Mouse (Mus musculus) midbrain, postnatal 0 days (tissue): ENCODE results near the gene Scyl1. TPM values are rescaled to one million over a fixed set of nuclear protein-coding genes. Genes with fewer than 3 reads are reported as not detected.

Source experiments
- ATAC-seq: fragments of 200-750 bp; cut with Nextera tagmentation; 2 replicates; pipeline ENCODE4 v1.8.0; 2017; ENCODE audit warnings: moderate number of reproducible peaks, mild to moderate bottlenecking, moderate TSS enrichment, moderate library complexity; ENCODE audit not compliant: low FRiP score
- DNase-seq: peaks from one replicate; pipeline ENCODE4 v3.0.0-alpha.2; 2015; ENCODE audit warnings: low spot score
- H3K27ac ChIP-seq: fragments of 300-500 bp; sonication (generic); 2 replicates; pipeline ENCODE4 v1.5.1; 2014; ENCODE audit warnings: low read depth, mild to moderate bottlenecking, low read length, mixed read lengths
- H3K27me3 ChIP-seq: fragments of 300-500 bp; sonication (generic); 2 replicates; pipeline ENCODE4 v1.6.1; 2014; ENCODE audit warnings: low read length, control low read depth, mixed read lengths; ENCODE audit not compliant: insufficient read depth
- H3K36me3 ChIP-seq: fragments of 300-500 bp; sonication (generic); 2 replicates; pipeline ENCODE4 v1.6.1; 2014; ENCODE audit warnings: low read length, control low read depth, mixed read lengths; ENCODE audit not compliant: insufficient read depth
- H3K4me1 ChIP-seq: fragments of 300-500 bp; sonication (generic); 2 replicates; pipeline ENCODE4 v1.6.1; 2014; ENCODE audit warnings: mild to moderate bottlenecking, control low read depth, antibody characterized with exemption, low read length, mixed read lengths; ENCODE audit not compliant: insufficient read depth
- H3K4me2 ChIP-seq: fragments of 300-500 bp; sonication (generic); 2 replicates; pipeline ENCODE4 v1.6.1; 2014; ENCODE audit warnings: low read depth, mild to moderate bottlenecking, low read length, mixed read lengths; ENCODE audit not compliant: poor library complexity, severe bottlenecking
- H3K4me3 ChIP-seq: fragments of 300-500 bp; sonication (generic); 2 replicates; pipeline ENCODE4 v1.5.1; 2014; ENCODE audit warnings: low read depth, mild to moderate bottlenecking, low read length, moderate library complexity
- H3K9ac ChIP-seq: fragments of 300-500 bp; sonication (generic); replicated peaks from 2 replicates; pipeline ENCODE4 v1.6.1; 2014; ENCODE audit warnings: mild to moderate bottlenecking, low read length, moderate library complexity, mixed read lengths; ENCODE audit not compliant: poor library complexity, severe bottlenecking
- H3K9me3 ChIP-seq: fragments of 300-500 bp; sonication (generic); 2 replicates; pipeline ENCODE4 v1.6.1; 2016; ENCODE audit warnings: low read length, control low read depth
- CTCF ChIP-seq: IDR thresholded peaks from 2 replicates; pipeline ENCODE4 v1.5.1; 2016; ENCODE audit warnings: antibody characterized with exemption, mild to moderate bottlenecking
- WGBS: fragments of 180-500 bp; shearing (Covaris S2); extraction: QIAGEN DNeasy Blood & Tissue Kit; methylation state at CpG from one replicate; pipeline ENCODE4 v1.1.7; 2014; 5-methylcytosine and 5-hydroxymethylcytosine counted together
- polyA plus RNA-seq: library from polyadenylated mRNA; unstranded; fragments of >200 nt; fragmentation: Nextera tagmentation; extraction: Ambion mirVana; gene quantifications from 2 replicates; pipeline ENCODE4 v1.2.1, GENCODE M21; 2015
- total RNA-seq: library from RNA; depleted of rRNA; stranded (reverse); fragments of >200 nt; gene quantifications from 2 replicates; pipeline ENCODE4 v1.2.3, GENCODE M21; 2014

The Scyl1 gene
- total and polyA plus RNA-seq, 2 experiments from 2014 or later, result 85.8 to 108 TPM

DNA sequence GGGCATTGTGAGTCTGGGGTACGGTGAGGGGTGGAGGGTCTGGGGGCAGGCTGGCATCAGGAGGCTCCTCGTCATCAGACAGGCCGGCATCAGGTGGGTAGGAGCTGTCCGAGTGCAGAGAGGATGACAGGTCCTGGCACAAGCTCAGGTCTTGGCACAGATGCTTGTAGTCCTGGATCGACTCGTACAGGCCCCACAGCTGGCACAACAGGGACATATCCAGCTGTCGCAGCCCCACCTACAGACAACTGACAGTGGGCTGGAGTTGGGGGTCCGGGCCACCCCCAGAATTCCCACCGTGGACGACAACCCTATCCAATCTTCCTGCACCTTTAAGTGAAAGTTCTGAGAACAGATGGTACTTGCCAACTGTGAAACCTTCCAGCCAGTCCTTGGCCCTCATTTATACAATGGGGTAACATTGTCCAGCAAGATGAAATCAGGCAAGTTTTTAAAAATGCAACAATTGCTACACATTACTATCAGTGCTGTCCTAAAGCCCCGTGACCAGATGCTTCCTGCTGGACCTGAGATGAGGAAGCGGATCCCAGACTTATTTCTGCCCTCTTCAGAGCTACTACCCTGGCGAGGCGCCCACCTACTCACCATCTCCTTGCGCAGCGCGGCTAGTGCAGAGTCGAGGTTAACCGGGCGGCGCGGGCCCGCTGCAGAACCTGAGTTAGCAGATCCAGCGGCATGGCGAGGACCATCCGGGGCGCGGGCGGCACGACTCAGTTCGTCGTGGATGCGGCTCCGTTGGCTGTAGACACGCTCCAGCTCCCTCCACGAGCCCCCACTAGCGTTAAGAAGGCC is 42.4 kb downstream of the Scyl1 start:
- WGBS, result 6% methylated on average over 37 of the region's 37 CpGs
- peak overlapping the region; percentile 80 for H3K4me2 ChIP-seq
- ATAC-seq (peak; percentile 17; the same call in 1 of the 2 replicates), DNase-seq (peak; percentile 69)
- no peaks in the 10 kb centered on the region for H3K9me3 ChIP-seq
- H3K4me3 ChIP-seq, result peak overlapping the region; percentile 92
- H3K9ac ChIP-seq, result peak overlapping the region; percentile 96
- TF ChIP-seq CTCF, result no peak
- peaks cover 10% of the 10 kb centered on the region for H3K36me3 ChIP-seq
- peak overlapping the region; percentile 95 for H3K27ac ChIP-seq
- H3K4me1 ChIP-seq, result peaks cover 32% of the 10 kb centered on the region; the same call in 1 of the 2 replicates
- no peaks in the 10 kb centered on the region for H3K27me3 ChIP-seq

DNA sequence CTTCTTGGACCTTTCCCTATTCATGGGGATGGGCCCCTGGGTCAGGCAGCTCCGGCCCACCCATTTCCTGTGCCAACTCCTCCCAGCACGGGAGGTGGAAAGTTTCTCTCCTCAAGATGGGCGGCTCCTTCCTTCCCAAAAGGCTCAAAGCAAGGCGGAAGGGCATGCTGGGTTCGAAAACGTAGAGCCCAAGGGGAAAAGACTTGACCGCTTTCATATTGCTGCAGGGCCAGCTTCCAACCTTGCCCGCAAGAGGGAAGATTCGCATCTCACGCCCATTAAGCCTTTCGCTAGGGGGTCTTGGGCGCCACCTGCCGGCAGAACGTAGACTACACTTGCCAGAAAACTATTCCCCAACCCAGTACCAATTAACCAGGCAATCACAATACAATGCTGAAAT is 43.5 kb downstream of the Scyl1 start:
- Histone ChIP-seq H3K4me3 (peak overlapping the region; percentile 92), H3K27ac (0 out of 2 replicates have a peak overlapping the region, but pooled peaks have one; percentile 21), H3K4me2 (peak overlapping the region; percentile 80), H3K27me3 (no peaks in the 10 kb centered on the region), H3K9me3 (no peaks in the 10 kb centered on the region), H3K36me3 (peaks cover 14% of the 10 kb centered on the region), H3K9ac (peak overlapping the region; percentile 44), H3K4me1 (peaks cover 32% of the 10 kb centered on the region; the same call in 1 of the 2 replicates)
- no peak for ATAC-seq
- DNase-seq, result peak; percentile 84
- peak; percentile 100 for TF ChIP-seq CTCF
- WGBS, result 4% methylated on average over 14 of the region's 14 CpGs

DNA sequence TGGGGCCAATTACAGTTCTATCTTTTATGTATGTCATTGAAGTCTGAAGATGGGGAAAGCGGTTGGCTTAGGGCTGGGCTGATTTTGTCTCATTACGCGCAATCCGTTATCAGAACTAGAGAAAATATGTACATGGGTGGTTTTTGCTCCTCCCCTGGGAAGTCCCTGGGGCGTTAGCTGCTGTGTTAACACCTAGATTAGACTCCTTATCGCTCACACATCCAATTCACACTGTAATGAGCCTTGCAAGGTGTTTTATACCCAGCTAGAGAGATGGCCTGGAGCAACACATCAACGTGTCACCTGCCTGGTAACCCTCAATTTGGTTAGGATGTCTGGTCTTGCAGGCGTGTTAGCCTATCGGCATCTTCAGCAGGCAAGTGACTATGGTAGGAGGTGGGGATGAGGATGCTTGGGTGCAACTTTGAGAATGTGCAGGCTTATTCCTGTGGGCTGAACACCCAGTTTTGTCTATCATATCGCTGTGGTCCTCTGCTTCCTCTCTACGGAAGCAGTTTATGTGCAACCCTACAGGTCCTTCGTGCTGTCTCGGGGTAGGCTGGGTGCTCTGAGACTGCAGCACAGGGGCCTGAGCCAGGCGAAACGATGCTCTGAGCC is 44.1 kb downstream of the Scyl1 start:
- H3K9me3 ChIP-seq, result no peaks in the 10 kb centered on the region
- H3K27ac ChIP-seq, result no peak overlapping the region
- H3K4me1 ChIP-seq, result peaks cover 32% of the 10 kb centered on the region; the same call in 1 of the 2 replicates
- H3K27me3 ChIP-seq, result no peaks in the 10 kb centered on the region
- H3K9ac ChIP-seq, result peak overlapping the region; percentile 44
- H3K36me3 ChIP-seq, result peaks cover 16% of the 10 kb centered on the region
- H3K4me3 ChIP-seq, result peak overlapping the region; percentile 92; the same call in 1 of the 2 replicates
- no peak for TF ChIP-seq CTCF
- 75% methylated on average over 15 of the region's 15 CpGs for WGBS
- peak overlapping the region; percentile 80 for H3K4me2 ChIP-seq
- ATAC-seq (no peak), DNase-seq (no peak)

DNA sequence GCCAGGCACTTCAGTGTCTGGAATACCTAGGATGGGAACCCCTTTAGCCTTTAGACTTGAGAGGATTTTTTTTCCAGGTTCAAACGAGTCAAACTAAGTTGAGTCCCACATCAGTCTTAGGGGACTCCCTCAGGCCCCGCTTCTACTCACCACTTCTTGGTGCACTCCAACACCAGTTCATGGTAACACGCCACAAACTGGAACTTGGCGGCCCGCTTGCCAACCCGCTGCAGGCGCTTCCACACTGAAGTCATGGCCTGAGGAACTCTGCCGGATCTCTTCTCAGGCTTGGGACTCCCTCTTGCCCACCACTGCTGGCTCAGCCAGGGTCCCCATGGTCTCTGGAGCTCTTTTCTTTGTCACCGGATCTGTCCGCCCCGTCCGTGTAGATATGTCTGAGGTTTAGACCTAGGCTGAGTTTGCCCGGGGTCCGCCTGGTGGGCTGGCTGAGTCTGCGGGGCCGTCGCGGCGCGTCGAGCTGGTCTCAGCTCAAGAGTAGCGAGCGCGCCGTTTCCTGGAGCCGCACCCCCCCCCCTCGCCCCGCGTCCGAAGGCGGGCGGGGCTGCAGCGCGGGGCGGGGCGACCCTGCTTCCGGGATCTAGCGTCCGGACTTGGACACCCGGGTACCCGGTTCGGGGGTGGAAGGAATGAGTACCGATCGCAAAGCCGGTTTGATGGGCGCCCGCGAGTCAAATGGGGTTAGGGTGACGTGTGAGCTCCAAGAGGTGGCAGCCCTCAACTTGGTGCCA is 45.3 kb downstream of the Scyl1 start, which contains the start of gene Ehbp1l1:
Gene Ehbp1l1, minus strand, starts transcription at position 551 of the 749 bp plus-strand sequence.
- Histone ChIP-seq H3K9ac (peak within 1 kb of the TSS; percentile 36), H3K27me3 (no peaks in the 10 kb centered on the region), H3K36me3 (peaks cover 23% of the 10 kb centered on the region), H3K4me2 (peak within 1 kb of the TSS; percentile 80), H3K9me3 (no peaks in the 10 kb centered on the region), H3K4me1 (peaks cover 31% of the 10 kb centered on the region; the same call in 1 of the 2 replicates), H3K4me3 (peak within 1 kb of the TSS; percentile 24; the same call in 1 of the 2 replicates), H3K27ac (no peak within 1 kb of the TSS; the same call in 1 of the 2 replicates)
- no peak for TF ChIP-seq CTCF
- DNase-seq (no peak), ATAC-seq (no peak)
- WGBS, result 15% methylated on average over 48 of the region's 49 CpGs

DNA sequence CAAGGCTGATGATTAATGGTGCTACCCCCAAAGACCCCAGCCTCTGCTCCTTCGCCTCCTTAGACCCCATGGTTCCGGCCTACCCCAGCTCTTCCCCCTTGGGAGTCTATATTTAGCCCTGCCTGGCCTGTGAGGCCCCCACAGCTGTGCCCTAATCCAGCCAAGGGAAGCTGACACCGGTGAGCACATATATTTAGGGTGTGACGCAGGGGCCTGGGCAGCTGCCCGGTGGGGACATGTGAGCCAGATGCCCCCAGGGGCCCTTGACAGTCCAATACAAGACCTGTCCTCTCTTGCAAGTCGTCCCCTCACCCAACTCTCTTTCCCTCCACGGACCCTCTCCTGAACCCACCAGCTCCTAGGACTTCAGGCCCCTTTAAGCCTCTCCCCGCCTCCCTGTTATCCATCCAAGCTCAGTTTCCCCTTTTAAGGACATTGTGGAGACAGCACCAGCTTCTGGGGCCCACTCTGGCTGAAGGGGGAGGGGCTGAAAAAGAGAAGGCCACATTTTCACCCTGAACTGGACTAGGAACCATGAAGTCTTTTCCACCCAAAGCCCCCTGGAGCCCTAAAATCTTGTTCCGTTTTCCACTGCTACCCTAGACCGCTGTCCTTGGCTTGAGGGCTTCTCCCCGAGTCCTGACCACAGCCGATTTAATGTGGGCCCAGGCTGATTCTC is 46.1 kb downstream of the Scyl1 start:
- H3K4me1 ChIP-seq, result peaks cover 23% of the 10 kb centered on the region; the same call in 1 of the 2 replicates

More for the DNA sequence above, 46.1 kb downstream of the Scyl1 start:
- WGBS, result 80% methylated on average over 12 of the region's 12 CpGs
- TF ChIP-seq CTCF, result no peak
- Histone ChIP-seq H3K27me3 (no peaks in the 10 kb centered on the region), H3K9ac (peak overlapping the region; percentile 36), H3K27ac (no peak overlapping the region; the same call in 1 of the 2 replicates), H3K36me3 (peaks cover 31% of the 10 kb centered on the region), H3K4me2 (peak overlapping the region; percentile 60), H3K4me3 (peak overlapping the region; percentile 24; the same call in 1 of the 2 replicates), H3K9me3 (no peaks in the 10 kb centered on the region)
- DNase-seq (no peak), ATAC-seq (no peak)
